Mouse (Mus musculus): ENCODE results near the gene Nup62.

The Nup62 gene

GRCm38 (mm10) chr7:44815721-44816469 lies at the start of gene Nup62, which contains the start of gene Il4i1:
Gene Nup62 (plus strand): TSS chr7:44816088.
Gene Il4i1 (plus strand): TSS chr7:44816387.
- ATAC-seq (ENCODE audit: insufficient number of reproducible peaks, low FRiP score, low TSS enrichment): peak; percentile 87

- ATAC-seq (ENCODE audit: insufficient number of reproducible peaks, low FRiP score, low TSS enrichment): no peak
Measured at GRCm38 (mm10) chr7:44768129-44768528, 47.8 kb upstream of the Nup62 start.

- no peak for ATAC-seq (ENCODE audit: insufficient number of reproducible peaks, low FRiP score, low TSS enrichment)
Measured at GRCm38 (mm10) chr7:44770046-44770578, 45.8 kb upstream of the Nup62 start.

GRCm38 (mm10) chr7:44772591-44773204 lies 43.2 kb upstream of the Nup62 start:
- ATAC-seq (ENCODE audit: insufficient number of reproducible peaks, low FRiP score, low TSS enrichment): no peak

- no peak for ATAC-seq (ENCODE audit: insufficient number of reproducible peaks, low FRiP score, low TSS enrichment)
Measured at GRCm38 (mm10) chr7:44776849-44777498, 38.9 kb upstream of the Nup62 start.

- ATAC-seq (ENCODE audit: insufficient number of reproducible peaks, low FRiP score, low TSS enrichment): no peak
Measured at GRCm38 (mm10) chr7:44780101-44780500, 35.8 kb upstream of the Nup62 start.

GRCm38 (mm10) chr7:44789531-44789930 lies 26.4 kb upstream of the Nup62 start:
- no peak for ATAC-seq (ENCODE audit: insufficient number of reproducible peaks, low FRiP score, low TSS enrichment)

- no peak for ATAC-seq (ENCODE audit: insufficient number of reproducible peaks, low FRiP score, low TSS enrichment)
Measured at GRCm38 (mm10) chr7:44790066-44790465, 25.8 kb upstream of the Nup62 start.

- ATAC-seq (ENCODE audit: insufficient number of reproducible peaks, low FRiP score, low TSS enrichment): no peak
Measured at GRCm38 (mm10) chr7:44792781-44793180, 23.1 kb upstream of the Nup62 start.

GRCm38 (mm10) chr7:44808927-44809326 lies 7.0 kb upstream of the Nup62 start:
- ATAC-seq (ENCODE audit: insufficient number of reproducible peaks, low FRiP score, low TSS enrichment): no peak

GRCm38 (mm10) chr7:44809466-44809865 lies 6.4 kb upstream of the Nup62 start:
- ATAC-seq (ENCODE audit: insufficient number of reproducible peaks, low FRiP score, low TSS enrichment): no peak

GRCm38 (mm10) chr7:44810365-44810764 lies 5.5 kb upstream of the Nup62 start:
- no peak for ATAC-seq (ENCODE audit: insufficient number of reproducible peaks, low FRiP score, low TSS enrichment)

GRCm38 (mm10) chr7:44810819-44811557 lies 4.9 kb upstream of the Nup62 start:
- ATAC-seq (ENCODE audit: insufficient number of reproducible peaks, low FRiP score, low TSS enrichment): no peak

GRCm38 (mm10) chr7:44812651-44813325 lies 3.1 kb upstream of the Nup62 start:
- no peak for ATAC-seq (ENCODE audit: insufficient number of reproducible peaks, low FRiP score, low TSS enrichment)

GRCm38 (mm10) chr7:44813985-44814384 lies 1.9 kb upstream of the Nup62 start:
- no peak for ATAC-seq (ENCODE audit: insufficient number of reproducible peaks, low FRiP score, low TSS enrichment)

- ATAC-seq (ENCODE audit: insufficient number of reproducible peaks, low FRiP score, low TSS enrichment): no peak
Measured at GRCm38 (mm10) chr7:44814423-44814822, 1.5 kb upstream of the Nup62 start.

- no peak for ATAC-seq (ENCODE audit: insufficient number of reproducible peaks, low FRiP score, low TSS enrichment)
Measured at GRCm38 (mm10) chr7:44814952-44815553, 835 bp upstream of the Nup62 start.

GRCm38 (mm10) chr7:44816470-44817021 lies 658 bp downstream of the Nup62 start, which contains the start of gene Atf5:
Gene Atf5 (minus strand): TSS chr7:44816658.
- no peak for ATAC-seq (ENCODE audit: insufficient number of reproducible peaks, low FRiP score, low TSS enrichment)

- ATAC-seq (ENCODE audit: insufficient number of reproducible peaks, low FRiP score, low TSS enrichment): no peak
Measured at GRCm38 (mm10) chr7:44817441-44817840, 1.6 kb downstream of the Nup62 start.

Data from cerebellum, adult (tissue).